Mouse (Mus musculus): ENCODE measurements around the gene Hgd. TPM values are rescaled to one million over a fixed set of nuclear protein-coding genes. Genes with fewer than 3 reads are reported as not detected.

Hgd gene
- not detected for total RNA-seq (2023)

GRCm38 (mm10) chr16:37579994-37580393 lies at the start of gene Hgd:
Gene Hgd, plus strand, starts transcription at chr16:37580153.

GRCm38 (mm10) chr16:37539611-37540580 lies 40.1 kb upstream of the Hgd start, which contains the start of the genes Gtf2e1 and Rabl3:
Gene Gtf2e1, minus strand, starts transcription at chr16:37539789.
Gene Rabl3, plus strand, starts transcription at chr16:37539885.

GRCm38 (mm10) chr16:37653731-37654657 lies 74.0 kb downstream of the Hgd start, which contains the start of gene Ndufb4:
Gene Ndufb4, minus strand, starts transcription at chr16:37654453.

Other genes with a start within 250 kb of the Hgd start
- not detected for gene Stxbp5l, start 195.2 kb upstream of the Hgd start, total RNA-seq (2023)
- gene Gtf2e1, start 40.4 kb upstream of the Hgd start, total RNA-seq (2023): 1 to 10 TPM; 5.5 to 6.6 TPM
- 1 to 10 TPM; 5.7 TPM for gene Rabl3, start 40.3 kb upstream of the Hgd start, total RNA-seq (2023)
- gene Ndufb4, start 74.3 kb downstream of the Hgd start, total RNA-seq (2023): 10 to 100 TPM; 25.4 to 31.6 TPM
- under 1 TPM; 0.53 to 0.62 TPM for gene Fstl1, start 196.7 kb downstream of the Hgd start, total RNA-seq (2023)